ENCODE assay signal across 17 mouse cellular contexts in the genomic region with DNA sequence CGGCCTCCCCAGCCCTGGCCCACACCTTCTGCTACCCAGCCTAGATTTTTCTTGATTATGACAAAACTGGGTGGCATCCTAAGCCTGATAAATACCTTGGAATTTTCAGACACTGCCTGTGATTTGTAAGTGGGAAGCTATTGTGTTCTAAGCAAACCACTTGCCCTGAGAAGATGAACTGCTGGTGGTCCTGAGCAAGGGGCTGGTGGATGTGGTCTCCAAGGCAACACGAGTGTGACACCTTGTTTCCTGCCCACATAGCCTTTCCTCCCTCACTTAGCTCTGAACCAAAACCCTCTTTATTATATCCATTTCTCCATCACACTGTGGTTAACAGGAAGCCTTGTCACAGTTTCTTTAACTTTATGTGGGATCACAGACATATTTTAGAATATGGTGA.
DNase-seq lines count a peak whose midpoint lies in the region; ATAC-seq and TF ChIP-seq lines count a peak whose summit lies in the region.
"Had no signal": no experiment of that assay in that cellular context is flagged by ENCODE, and none has a peak within 500 bp of the region (broad histone marks: within the 10 kb centered on the region; RNA-seq: fewer than 3 reads in every experiment).

No protein-coding gene starts in this region.

- TF ChIP-seq CTCF in forebrain, postnatal 0 days (IDR thresholded peaks at IDR 0.05; ENCODE audit: low read depth): no peak

- no peak overlapping the region for H3K27ac ChIP-seq in midbrain, embryonic 11.5 days (ENCODE audit: low read depth, low read length)
- H3K27ac ChIP-seq in midbrain, embryonic 13.5 days: no peak overlapping the region
- H3K27ac ChIP-seq in forebrain, embryonic 11.5 days (ENCODE audit: low read depth, low read length): no peak overlapping the region; the same call in 1 of the 2 replicates
- H3K27ac ChIP-seq in forebrain, postnatal 0 days (ENCODE audit: low read depth, low read length): 0 out of 2 replicates have a peak overlapping the region, but pooled peaks have one; percentile 1
- H3K27ac ChIP-seq in neural tube, embryonic 13.5 days (replicated peaks): peak overlapping the region; percentile 55
- H3K27ac ChIP-seq: heart, embryonic 10.5 days; limb, embryonic 10.5 days; lung, embryonic 15.5 days had no signal

- H3K36me3 ChIP-seq in midbrain, embryonic 11.5 days (ENCODE audit: control insufficient read depth, insufficient read depth, low read length): no peaks in the 10 kb centered on the region
- no peaks in the 10 kb centered on the region for H3K36me3 ChIP-seq in midbrain, embryonic 13.5 days
- no peaks in the 10 kb centered on the region for H3K36me3 ChIP-seq in forebrain, embryonic 11.5 days (ENCODE audit: control insufficient read depth, insufficient read depth, low read length)
- H3K36me3 ChIP-seq in forebrain, postnatal 0 days (ENCODE audit: insufficient read depth): no peaks in the 10 kb centered on the region
- no peaks in the 10 kb centered on the region for H3K36me3 ChIP-seq in neural tube, embryonic 13.5 days
- H3K36me3 ChIP-seq: heart, embryonic 10.5 days; limb, embryonic 10.5 days; lung, embryonic 15.5 days had no signal

- DNase-seq in midbrain, embryonic 11.5 days (ENCODE audit: low spot score, missing footprints): no peak
- no peak for DNase-seq in forebrain, embryonic 11.5 days (ENCODE audit: low spot score)
- no peak for DNase-seq in forebrain, postnatal 0 days
- no peak for DNase-seq in layer of hippocampus, adult 11-12 months (ENCODE audit: low spot score)
- no peak for DNase-seq in B cell, adult 2 months
- DNase-seq: cerebellum, adult 11 months; cerebellum, postnatal 25 days; heart, postnatal 10 days; layer of hippocampus, postnatal 36 days; thymus, postnatal 14 days had no signal

- peak; percentile 51; the same call in 1 of the 2 replicates for ATAC-seq in midbrain, embryonic 11.5 days (ENCODE audit: low FRiP score)
- no peak for ATAC-seq in midbrain, embryonic 13.5 days
- ATAC-seq in forebrain, embryonic 11.5 days (replicated peaks; ENCODE audit: low FRiP score): peak; percentile 71; the same call in 1 of the 2 replicates
- peak; percentile 45 for ATAC-seq in forebrain, postnatal 0 days
- no peak; the same call in 1 of the 2 replicates for ATAC-seq in neural tube, embryonic 13.5 days (ENCODE audit: low read depth)
- ATAC-seq: inflammation-experienced regulatory T-cells, adult 6 months had no signal

- no peaks in the 10 kb centered on the region; the same call in 1 of the 2 replicates for H3K9me3 ChIP-seq in midbrain, embryonic 11.5 days (ENCODE audit: control insufficient read depth, low read length)
- H3K9me3 ChIP-seq in midbrain, embryonic 13.5 days: no peaks in the 10 kb centered on the region
- H3K9me3 ChIP-seq in forebrain, embryonic 11.5 days (ENCODE audit: control insufficient read depth, low read length): no peaks in the 10 kb centered on the region
- H3K9me3 ChIP-seq in forebrain, postnatal 0 days (ENCODE audit: low read length): no peaks in the 10 kb centered on the region
- no peaks in the 10 kb centered on the region for H3K9me3 ChIP-seq in neural tube, embryonic 13.5 days
- H3K9me3 ChIP-seq: heart, embryonic 10.5 days; limb, embryonic 10.5 days; lung, embryonic 15.5 days had no signal

- no peak overlapping the region for H3K4me2 ChIP-seq in midbrain, embryonic 11.5 days
- H3K4me2 ChIP-seq in midbrain, embryonic 13.5 days (replicated peaks): no peak overlapping the region
- no peak overlapping the region for H3K4me2 ChIP-seq in forebrain, embryonic 11.5 days (ENCODE audit: low read depth, low read length, severe bottlenecking)
- no peak overlapping the region for H3K4me2 ChIP-seq in forebrain, postnatal 0 days (ENCODE audit: low read depth)
- H3K4me2 ChIP-seq in neural tube, embryonic 13.5 days: no peak overlapping the region
- H3K4me2 ChIP-seq: liver, embryonic 11.5 days; lung, embryonic 15.5 days had no signal

- H3K9ac ChIP-seq in midbrain, embryonic 11.5 days (ENCODE audit: low read length): no peak overlapping the region
- H3K9ac ChIP-seq in midbrain, embryonic 13.5 days (replicated peaks): no peak overlapping the region
- H3K9ac ChIP-seq in forebrain, embryonic 11.5 days (ENCODE audit: low read length): no peak overlapping the region
- H3K9ac ChIP-seq in forebrain, postnatal 0 days: no peak overlapping the region
- H3K9ac ChIP-seq in neural tube, embryonic 13.5 days: no peak overlapping the region
- H3K9ac ChIP-seq: lung, embryonic 15.5 days had no signal

- H3K4me1 ChIP-seq in midbrain, embryonic 11.5 days (ENCODE audit: control insufficient read depth, insufficient read depth, low read length): peaks cover 16% of the 10 kb centered on the region
- H3K4me1 ChIP-seq in midbrain, embryonic 13.5 days (replicated peaks): peaks cover 29% of the 10 kb centered on the region
- H3K4me1 ChIP-seq in forebrain, embryonic 11.5 days (replicated peaks; ENCODE audit: control insufficient read depth, insufficient read depth, low read length): 0 out of 2 replicates have a peak, but pooled peaks cover 4% of the 10 kb centered on the region
- H3K4me1 ChIP-seq in forebrain, postnatal 0 days (ENCODE audit: insufficient read depth): no peaks in the 10 kb centered on the region
- H3K4me1 ChIP-seq in neural tube, embryonic 13.5 days (replicated peaks): peaks cover 24% of the 10 kb centered on the region
- H3K4me1 ChIP-seq: heart, embryonic 10.5 days; limb, embryonic 10.5 days had no signal

- no peaks in the 10 kb centered on the region; the same call in 1 of the 2 replicates for H3K27me3 ChIP-seq in midbrain, embryonic 11.5 days (ENCODE audit: control insufficient read depth, insufficient read depth, low read length)
- H3K27me3 ChIP-seq in midbrain, embryonic 13.5 days: no peaks in the 10 kb centered on the region
- H3K27me3 ChIP-seq in forebrain, embryonic 11.5 days (ENCODE audit: control insufficient read depth, insufficient read depth, low read length): no peaks in the 10 kb centered on the region
- no peaks in the 10 kb centered on the region for H3K27me3 ChIP-seq in forebrain, postnatal 0 days (ENCODE audit: insufficient read depth, low read length)
- H3K27me3 ChIP-seq in neural tube, embryonic 13.5 days: no peaks in the 10 kb centered on the region
- H3K27me3 ChIP-seq: lung, embryonic 15.5 days had no signal

- H3K4me3 ChIP-seq in midbrain, embryonic 11.5 days (ENCODE audit: low read depth, low read length): no peak overlapping the region
- H3K4me3 ChIP-seq in midbrain, embryonic 13.5 days (replicated peaks): no peak overlapping the region
- H3K4me3 ChIP-seq in forebrain, embryonic 11.5 days (ENCODE audit: low read depth, low read length): no peak overlapping the region
- no peak overlapping the region for H3K4me3 ChIP-seq in forebrain, postnatal 0 days (ENCODE audit: low read depth, low read length)
- H3K4me3 ChIP-seq in neural tube, embryonic 13.5 days: no peak overlapping the region
- H3K4me3 ChIP-seq: heart, embryonic 10.5 days; limb, embryonic 10.5 days; lung, embryonic 15.5 days had no signal

- WGBS in midbrain, embryonic 11.5 days: 48% methylated on average over 2 of the region's 2 CpGs
- 34% methylated on average over 2 of the region's 2 CpGs for WGBS in midbrain, embryonic 13.5 days
- 46% methylated on average over 2 of the region's 2 CpGs for WGBS in forebrain, embryonic 11.5 days
- WGBS in forebrain, postnatal 0 days: 19% methylated on average over 2 of the region's 2 CpGs
- 39% methylated on average over 2 of the region's 2 CpGs for WGBS in neural tube, embryonic 13.5 days

Comparison
In these comparisons a context has a peak if more than half of its experiments do, and no peak if none do; other contexts are left out.
1. ATAC-seq: peak in midbrain, embryonic 11.5 days (single experiment), forebrain, embryonic 11.5 days (single experiment) and forebrain, postnatal 0 days (single experiment); none in midbrain, embryonic 13.5 days (single experiment) and neural tube, embryonic 13.5 days (single experiment).
2. H3K27ac ChIP-seq: peak in forebrain, postnatal 0 days (single experiment) and neural tube, embryonic 13.5 days (single experiment); none in midbrain, embryonic 11.5 days (single experiment), midbrain, embryonic 13.5 days (single experiment) and forebrain, embryonic 11.5 days (single experiment).